Mouse (Mus musculus) embryonic facial prominence, embryonic 14.5 days (tissue): ENCODE measurements around the gene Anapc15. TPM values are rescaled to one million over a fixed set of nuclear protein-coding genes. Genes with fewer than 3 reads are reported as not detected.

Experiments used
- ATAC-seq: fragments of 200-750 bp; cut with Nextera tagmentation; 2 replicates; pipeline ENCODE4 v1.8.0; 2017; ENCODE audit warnings: low read depth, moderate number of reproducible peaks, moderate TSS enrichment
- DNase-seq: peaks from one replicate; pipeline ENCODE4 v3.0.0-alpha.2; 2015; ENCODE audit warnings: low spot score
- H3K27ac ChIP-seq: fragments of 300-500 bp; sonication (generic); replicated peaks from 2 replicates; pipeline ENCODE4 v1.5.1; 2014; ENCODE audit warnings: low read depth, mild to moderate bottlenecking, low read length, moderate library complexity
- H3K27me3 ChIP-seq: fragments of 300-500 bp; sonication (generic); replicated peaks from 2 replicates; pipeline ENCODE4 v1.6.1; 2014; ENCODE audit warnings: low read length; ENCODE audit not compliant: control insufficient read depth, insufficient read depth
- H3K36me3 ChIP-seq: fragments of 300-500 bp; sonication (generic); 2 replicates; pipeline ENCODE4 v1.6.1; 2014; ENCODE audit warnings: low read length, mixed read lengths; ENCODE audit not compliant: control insufficient read depth, insufficient read depth
- H3K4me1 ChIP-seq: fragments of 300-500 bp; sonication (generic); 2 replicates; pipeline ENCODE4 v1.6.1; 2014; ENCODE audit warnings: antibody characterized with exemption, low read length; ENCODE audit not compliant: control insufficient read depth, insufficient read depth
- H3K4me2 ChIP-seq: fragments of 300-500 bp; sonication (generic); 2 replicates; pipeline ENCODE4 v1.6.1; 2014; ENCODE audit warnings: low read depth, mild to moderate bottlenecking, low read length, moderate library complexity, mixed read lengths
- H3K4me3 ChIP-seq: fragments of 300-500 bp; sonication (generic); 2 replicates; pipeline ENCODE4 v1.5.1; 2014; ENCODE audit warnings: low read depth, mild to moderate bottlenecking, low read length
- H3K9ac ChIP-seq: fragments of 300-500 bp; sonication (generic); 2 replicates; pipeline ENCODE4 v1.6.1; 2014; ENCODE audit warnings: low read depth, mild to moderate bottlenecking, low read length, moderate library complexity, mixed read lengths
- H3K9me3 ChIP-seq: fragments of 300-500 bp; sonication (generic); 2 replicates; pipeline ENCODE4 v1.6.1; 2016; ENCODE audit warnings: low read length; ENCODE audit not compliant: control insufficient read depth
- WGBS: fragments of 180-500 bp; shearing (Covaris S2); extraction: QIAGEN DNeasy Blood & Tissue Kit; methylation state at CpG from one replicate; pipeline ENCODE4 v1.1.7; 2014; 5-methylcytosine and 5-hydroxymethylcytosine counted together
- polyA plus RNA-seq: library from polyadenylated mRNA; unstranded; fragments of >200 nt; fragmentation: Nextera tagmentation; extraction: Ambion mirVana; gene quantifications from 2 replicates; pipeline ENCODE4 v1.2.1, GENCODE M21; 2014

The Anapc15 gene
- polyA plus RNA-seq, 1 experiment from 2014 or later, result 62.0 TPM

- H3K36me3 ChIP-seq, result peaks cover 72% of the 10 kb centered on the region
- H3K27ac ChIP-seq, result no peak overlapping the region
- DNase-seq, result no peak
- 90% methylated on average over 8 of the region's 8 CpGs for WGBS
- H3K4me1 ChIP-seq, result peaks cover 18% of the 10 kb centered on the region
- no peak for ATAC-seq
- H3K4me3 ChIP-seq, result no peak overlapping the region
- H3K27me3 ChIP-seq, result no peaks in the 10 kb centered on the region
- no peak overlapping the region for H3K4me2 ChIP-seq
- no peaks in the 10 kb centered on the region for H3K9me3 ChIP-seq
- no peak overlapping the region for H3K9ac ChIP-seq
Measured at GRCm38 (mm10) chr7:101831437-101831836, 32.1 kb upstream of the Anapc15 start.

DNA sequence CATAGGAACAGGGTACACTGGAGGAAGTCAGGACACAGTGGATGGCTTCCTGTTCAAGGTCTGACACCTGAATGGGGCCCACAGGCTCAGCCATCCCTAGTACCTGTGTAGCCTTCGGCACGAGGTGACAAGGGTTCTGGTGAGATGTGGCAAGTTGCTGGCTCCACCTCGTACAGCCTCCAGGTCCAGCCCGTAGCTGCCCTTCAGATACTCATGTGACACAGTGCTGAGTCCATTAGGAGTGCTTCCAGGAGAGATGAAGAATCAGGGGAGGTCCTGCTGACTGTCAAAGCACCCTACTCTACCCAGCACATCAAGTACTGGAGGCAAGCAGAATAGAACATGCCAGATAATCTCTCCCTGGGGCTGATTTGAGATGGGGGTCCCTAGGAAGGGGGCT is 31.1 kb upstream of the Anapc15 start:
- H3K4me1 ChIP-seq, result peaks cover 18% of the 10 kb centered on the region
- no peaks in the 10 kb centered on the region for H3K27me3 ChIP-seq
- ATAC-seq, result no peak
- no peak overlapping the region for H3K4me3 ChIP-seq
- H3K9me3 ChIP-seq, result no peaks in the 10 kb centered on the region
- H3K9ac ChIP-seq, result no peak overlapping the region
- peaks cover 63% of the 10 kb centered on the region for H3K36me3 ChIP-seq
- 93% methylated on average over 4 of the region's 4 CpGs for WGBS
- H3K27ac ChIP-seq, result no peak overlapping the region
- no peak for DNase-seq
- no peak overlapping the region for H3K4me2 ChIP-seq

DNA sequence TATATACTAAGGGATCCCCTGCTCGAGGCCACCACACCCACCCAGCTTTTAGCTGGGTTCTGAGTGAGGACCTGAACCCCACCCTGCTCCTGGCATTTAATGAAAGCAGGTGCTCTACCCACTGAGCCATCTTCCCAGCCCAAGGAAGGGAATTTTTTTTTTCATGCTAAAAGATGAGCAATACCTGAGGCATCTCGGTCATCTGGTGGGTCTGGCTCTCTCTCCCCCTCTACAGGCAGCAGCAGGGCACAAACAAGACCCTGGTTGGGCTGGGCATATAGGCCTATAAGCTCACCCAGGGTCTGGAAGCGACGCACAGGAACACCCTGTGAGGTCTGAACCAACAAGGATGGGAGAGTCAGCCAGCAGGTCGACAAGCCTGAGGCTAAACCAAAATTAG is 30.2 kb upstream of the Anapc15 start:
- no peak overlapping the region for H3K4me3 ChIP-seq
- DNase-seq (no peak), ATAC-seq (no peak)
- H3K9me3 ChIP-seq, result no peaks in the 10 kb centered on the region
- H3K4me1 ChIP-seq, result peaks cover 18% of the 10 kb centered on the region
- H3K4me2 ChIP-seq, result peak overlapping the region; percentile 84; the same call in 1 of the 2 replicates
- no peak overlapping the region for H3K9ac ChIP-seq
- peak overlapping the region; percentile 18; the same call in 1 of the 2 replicates for H3K27ac ChIP-seq
- H3K36me3 ChIP-seq, result peaks cover 53% of the 10 kb centered on the region
- no peaks in the 10 kb centered on the region for H3K27me3 ChIP-seq
- WGBS, result 58% methylated on average over 5 of the region's 5 CpGs

DNA sequence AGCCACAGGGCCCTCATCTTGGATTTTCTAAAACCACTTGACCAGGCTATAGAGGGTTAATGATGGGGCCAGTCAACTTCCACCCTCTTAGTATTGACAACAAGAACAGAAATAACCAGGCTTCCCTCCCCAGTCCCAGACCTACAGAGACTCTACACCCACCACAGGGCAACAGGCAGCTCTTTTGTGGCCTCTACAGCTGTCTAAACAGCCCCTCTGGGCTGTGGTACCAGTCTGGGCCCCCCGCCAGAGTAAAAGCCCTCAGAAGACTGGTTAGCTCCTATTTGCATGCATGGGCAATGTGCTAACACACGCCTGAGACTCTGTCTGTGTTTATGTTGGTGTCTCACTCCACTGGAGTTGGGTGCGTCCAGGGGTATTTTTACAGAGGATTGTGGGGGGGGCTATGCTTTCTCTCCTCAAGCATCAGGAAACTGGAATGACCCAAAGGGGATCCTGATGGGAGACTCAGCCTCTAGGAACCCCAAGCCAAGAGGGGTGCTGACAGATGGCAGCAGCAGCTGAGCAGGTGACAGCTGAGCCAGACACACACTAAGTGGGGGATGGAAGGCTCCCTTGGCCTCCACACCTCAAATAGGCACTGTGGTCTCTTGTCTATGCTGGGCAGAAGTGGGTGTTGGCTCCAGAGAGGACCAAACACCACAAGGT is 29.5 kb upstream of the Anapc15 start:
- DNase-seq (peak; percentile 81), ATAC-seq (peak; percentile 13; the same call in 1 of the 2 replicates)
- peaks cover 18% of the 10 kb centered on the region for H3K4me1 ChIP-seq
- peak overlapping the region; percentile 89; the same call in 1 of the 2 replicates for H3K9ac ChIP-seq
- peak overlapping the region; percentile 84 for H3K4me2 ChIP-seq
- peak overlapping the region; percentile 46; the same call in 1 of the 2 replicates for H3K27ac ChIP-seq
- H3K27me3 ChIP-seq, result no peaks in the 10 kb centered on the region
- peak overlapping the region; percentile 13; the same call in 1 of the 2 replicates for H3K4me3 ChIP-seq
- WGBS, result 45% methylated on average over 3 of the region's 3 CpGs
- H3K36me3 ChIP-seq, result peaks cover 46% of the 10 kb centered on the region
- H3K9me3 ChIP-seq, result no peaks in the 10 kb centered on the region

GRCm38 (mm10) chr7:101834903-101835302 is 28.6 kb upstream of the Anapc15 start:
- Histone ChIP-seq H3K27ac (peak overlapping the region; percentile 46), H3K36me3 (peaks cover 38% of the 10 kb centered on the region), H3K9me3 (no peaks in the 10 kb centered on the region), H3K4me1 (peaks cover 18% of the 10 kb centered on the region), H3K4me3 (peak overlapping the region; percentile 87), H3K9ac (0 out of 2 replicates have a peak overlapping the region, but pooled peaks have one; percentile 89), H3K27me3 (no peaks in the 10 kb centered on the region), H3K4me2 (peak overlapping the region; percentile 84)
- ATAC-seq (no peak), DNase-seq (no peak)
- 62% methylated on average over 3 of the region's 3 CpGs for WGBS

GRCm38 (mm10) chr7:101835457-101836109 is 27.9 kb upstream of the Anapc15 start:
- WGBS, result 32% methylated on average over 5 of the region's 5 CpGs
- peak overlapping the region; percentile 87 for H3K4me3 ChIP-seq
- no peak for ATAC-seq

GRCm38 (mm10) chr7:101836271-101837153 is 27.0 kb upstream of the Anapc15 start:
- DNase-seq (peak; percentile 87), ATAC-seq (peak; percentile 44)
- H3K4me2 ChIP-seq, result peak overlapping the region; percentile 84
- H3K9ac ChIP-seq, result peak overlapping the region; percentile 89
- H3K36me3 ChIP-seq, result peaks cover 22% of the 10 kb centered on the region
- no peaks in the 10 kb centered on the region for H3K9me3 ChIP-seq
- peaks cover 18% of the 10 kb centered on the region for H3K4me1 ChIP-seq
- peak overlapping the region; percentile 97 for H3K27ac ChIP-seq
- WGBS, result 0% methylated on average over 39 of the region's 63 CpGs
- H3K4me3 ChIP-seq, result peak overlapping the region; percentile 87
- no peaks in the 10 kb centered on the region for H3K27me3 ChIP-seq

More at GRCm38 (mm10) chr7:101835457-101836109, 27.9 kb upstream of the Anapc15 start:
- Histone ChIP-seq H3K27me3 (no peaks in the 10 kb centered on the region), H3K4me1 (peaks cover 18% of the 10 kb centered on the region), H3K4me2 (peak overlapping the region; percentile 84), H3K9me3 (no peaks in the 10 kb centered on the region), H3K9ac (peak overlapping the region; percentile 89), H3K27ac (peak overlapping the region; percentile 97), H3K36me3 (peaks cover 31% of the 10 kb centered on the region)
- no peak for DNase-seq

GRCm38 (mm10) chr7:101837154-101837605 is 26.3 kb upstream of the Anapc15 start:
- Histone ChIP-seq H3K4me1 (peaks cover 18% of the 10 kb centered on the region), H3K27me3 (no peaks in the 10 kb centered on the region), H3K9me3 (no peaks in the 10 kb centered on the region), H3K27ac (peak overlapping the region; percentile 97), H3K36me3 (peaks cover 15% of the 10 kb centered on the region), H3K4me2 (peak overlapping the region; percentile 84), H3K9ac (peak overlapping the region; percentile 89), H3K4me3 (peak overlapping the region; percentile 87)
- under 1% methylated on average over 19 of the region's 20 CpGs for WGBS
- ATAC-seq, result no peak
- no peak for DNase-seq
